Mouse (Mus musculus): ENCODE results near the gene Gas8. TPM values are rescaled to one million over a fixed set of nuclear protein-coding genes. Genes with fewer than 3 reads are reported as not detected.
"Not testable (repeated sequence)": the region's sequence is repeated elsewhere in the genome, so short reads cannot be mapped to it uniquely, and the experiment has no call there.

The Gas8 gene
- 1 to 10 TPM; 6.7 to 7.0 TPM for total RNA-seq (2021)

DNA sequence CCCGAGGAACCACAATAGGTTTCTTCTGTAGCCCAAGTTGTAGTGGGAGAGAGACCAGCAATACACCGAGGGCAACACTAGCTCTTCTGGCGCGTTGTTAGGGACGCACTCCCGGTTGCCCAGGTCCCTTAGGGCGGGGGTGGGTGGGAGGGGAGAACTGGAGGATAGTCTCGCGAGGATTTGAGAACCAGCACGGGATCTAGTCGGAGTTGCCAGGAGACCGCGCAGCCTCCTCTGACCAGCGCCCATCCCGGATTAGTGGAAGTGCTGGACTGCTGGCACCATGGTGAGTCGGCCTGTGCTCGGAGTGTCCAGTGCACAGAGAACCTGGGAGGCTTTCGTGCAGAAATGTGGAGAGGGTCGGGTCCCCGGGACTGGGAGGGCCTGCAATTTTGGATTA is at the start of gene Gas8:
Gas8 (plus strand) TSS at position 168 of the 400 bp plus-strand sequence.
- DNase-seq, result peak; percentile 93

DNA sequence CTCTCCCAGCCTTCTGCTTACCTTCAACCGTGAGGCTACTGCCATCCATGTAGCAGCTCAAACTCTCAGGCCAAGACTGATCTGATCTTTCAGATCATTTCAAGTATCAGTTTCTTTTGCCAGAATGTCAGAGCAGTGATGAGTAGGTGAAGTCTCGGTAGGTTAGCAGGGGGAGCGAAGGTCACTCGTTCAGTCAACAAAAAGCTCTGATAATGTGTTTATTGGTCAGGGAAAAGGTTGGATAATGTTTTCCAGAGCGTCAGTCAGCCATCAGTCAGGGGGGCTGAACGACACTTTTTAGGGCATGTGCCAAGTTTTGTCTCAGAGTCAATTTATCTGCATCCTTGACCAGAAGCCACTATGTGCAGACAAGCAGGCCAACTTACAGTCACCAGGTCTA is 45.6 kb upstream of the Gas8 start:
- DNase-seq, result not testable (repeated sequence)

DNA sequence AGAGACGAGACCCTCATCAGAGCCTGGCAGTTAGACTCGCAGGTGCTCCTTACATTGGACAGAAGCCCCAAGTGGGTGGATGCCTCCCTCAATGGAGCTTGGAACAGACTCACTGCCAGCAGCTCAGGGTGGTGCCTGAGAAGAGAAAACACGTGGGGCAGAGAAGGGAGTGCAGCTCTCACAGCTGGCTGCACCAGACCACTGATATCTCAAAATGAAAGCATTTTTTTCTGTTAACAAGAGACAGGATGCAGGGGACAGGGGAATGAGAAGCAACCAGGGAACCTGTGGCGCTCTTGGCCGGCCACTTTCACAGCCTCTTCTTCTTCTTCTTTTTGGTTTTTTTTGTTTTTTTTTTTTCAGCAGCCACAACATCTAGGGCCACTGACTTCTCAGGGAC is 44.1 kb upstream of the Gas8 start:
- DNase-seq, result not testable (repeated sequence)

DNA sequence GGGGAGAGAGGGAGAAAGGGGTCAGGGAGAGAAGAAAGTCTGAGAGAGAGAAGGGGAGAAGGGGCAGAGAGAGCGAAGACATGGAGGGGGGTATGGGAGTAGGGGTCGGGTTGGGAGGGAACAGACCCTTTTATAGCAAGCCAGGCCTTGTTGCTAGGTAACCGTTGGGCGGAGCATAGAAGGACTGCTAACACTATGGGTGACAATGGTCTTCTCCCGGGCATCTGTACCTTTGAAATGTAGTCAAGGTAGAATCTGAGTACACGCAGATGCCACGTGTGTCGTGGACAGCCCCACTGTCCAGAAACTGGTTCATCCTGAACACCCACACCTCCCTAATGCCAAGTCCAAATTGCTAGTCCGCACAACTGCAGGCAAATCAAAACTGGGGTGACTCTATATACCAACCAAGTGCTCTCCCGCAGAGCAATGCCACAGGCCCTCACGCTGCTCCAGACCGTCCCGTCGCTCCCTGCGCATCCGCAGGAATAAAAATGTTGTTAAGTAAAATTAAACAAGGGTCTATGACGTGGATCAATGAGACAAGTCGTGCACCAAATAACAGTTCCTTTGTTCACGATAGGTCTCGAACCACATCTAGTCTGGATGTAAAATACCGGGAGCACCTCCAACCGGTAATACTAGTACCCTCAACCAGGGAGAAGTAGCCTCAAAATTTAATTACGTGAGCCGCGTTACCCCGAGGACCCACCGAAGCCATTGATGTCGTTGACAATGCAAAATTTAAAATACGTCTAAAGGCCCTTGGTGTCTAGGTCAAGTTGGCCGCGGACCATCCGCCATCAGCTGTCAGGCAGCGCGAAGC is 41.5 kb upstream of the Gas8 start:
- DNase-seq, result peak; percentile 9

DNA sequence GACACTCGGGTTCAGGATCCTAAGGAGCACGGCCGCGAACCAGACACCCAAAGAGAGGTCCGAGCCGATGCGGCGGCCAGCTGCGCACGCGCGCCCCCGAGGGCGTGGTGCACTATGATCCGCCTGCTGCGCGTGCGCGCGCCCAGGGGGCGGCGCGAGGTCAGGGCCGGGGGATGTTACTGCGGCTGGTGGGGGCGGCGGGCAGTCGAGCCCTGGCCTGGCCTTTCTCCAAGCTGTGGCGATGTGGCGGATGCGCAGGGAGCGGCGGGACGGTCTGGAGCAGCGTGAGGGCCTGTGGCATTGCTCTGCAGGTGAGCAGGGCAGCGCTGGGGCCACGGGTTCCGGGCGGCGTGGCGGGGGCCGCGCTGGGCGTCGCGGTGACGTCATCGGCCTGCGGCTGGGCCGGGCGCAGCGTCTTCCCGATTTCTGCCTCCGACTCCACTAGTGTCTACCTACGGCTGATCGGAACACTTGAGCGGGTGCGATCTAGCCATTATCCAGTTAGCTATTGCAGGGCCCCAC is 40.8 kb upstream of the Gas8 start, which contains the start of gene Afg3l1:
Afg3l1 (plus strand) TSS at position 167 of the 522 bp plus-strand sequence.
- peak; percentile 94 for DNase-seq

DNA sequence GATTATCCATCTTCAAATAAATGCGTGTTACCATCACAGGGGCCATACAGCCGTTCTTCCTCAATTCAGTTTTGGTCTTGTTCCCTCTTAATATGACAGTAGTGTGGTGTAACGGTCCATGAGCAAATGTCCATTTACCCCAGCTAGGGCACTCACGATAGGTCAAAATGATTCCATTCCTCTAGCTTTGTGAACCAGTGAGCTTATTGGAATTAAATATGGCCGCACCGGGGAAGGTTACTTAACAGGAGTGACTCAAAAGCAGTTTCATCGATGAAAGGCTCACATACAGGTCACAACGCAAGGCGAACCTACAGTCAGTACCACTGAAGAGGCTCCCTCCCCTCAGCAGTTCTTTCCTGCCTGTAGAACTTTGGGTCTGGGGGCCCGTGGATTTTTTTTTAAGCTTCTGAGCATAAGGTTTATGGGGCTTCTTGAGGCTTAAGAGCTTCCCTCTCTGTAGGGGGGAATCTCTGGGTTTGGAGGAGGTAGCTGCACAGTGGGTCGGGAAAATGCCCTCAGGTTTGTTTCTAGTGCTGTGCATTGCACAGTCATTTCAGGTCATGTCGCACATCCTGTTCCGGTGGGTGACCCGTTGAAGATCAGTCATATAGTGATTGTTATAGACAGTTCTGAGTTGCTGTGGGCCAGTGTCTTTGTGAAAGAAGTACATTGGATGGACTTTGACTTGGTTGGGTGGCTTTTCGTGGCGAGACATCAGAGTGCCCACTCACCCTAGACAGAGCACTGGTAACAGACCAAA is 40.0 kb upstream of the Gas8 start:
- no peak for DNase-seq

DNA sequence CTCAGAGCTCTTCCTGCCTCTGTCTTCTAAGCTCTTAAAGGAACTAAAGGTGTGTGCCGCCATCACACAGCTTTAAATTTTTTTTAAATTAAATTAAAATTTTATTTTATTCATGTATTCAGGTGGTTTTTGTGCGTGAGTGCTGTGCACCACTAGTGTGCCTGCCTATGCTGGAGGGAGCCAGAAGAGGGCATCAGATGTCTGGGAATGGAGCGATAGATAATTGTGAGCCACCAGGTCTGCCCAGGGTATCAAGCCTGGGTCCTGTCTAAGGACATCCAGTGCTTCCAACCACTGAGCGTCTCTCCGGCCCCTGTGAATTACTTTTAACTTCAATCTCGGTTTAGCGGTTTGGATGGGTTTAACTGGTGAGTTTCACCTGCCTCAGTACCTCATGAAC is 36.0 kb upstream of the Gas8 start:
- no peak for DNase-seq

DNA sequence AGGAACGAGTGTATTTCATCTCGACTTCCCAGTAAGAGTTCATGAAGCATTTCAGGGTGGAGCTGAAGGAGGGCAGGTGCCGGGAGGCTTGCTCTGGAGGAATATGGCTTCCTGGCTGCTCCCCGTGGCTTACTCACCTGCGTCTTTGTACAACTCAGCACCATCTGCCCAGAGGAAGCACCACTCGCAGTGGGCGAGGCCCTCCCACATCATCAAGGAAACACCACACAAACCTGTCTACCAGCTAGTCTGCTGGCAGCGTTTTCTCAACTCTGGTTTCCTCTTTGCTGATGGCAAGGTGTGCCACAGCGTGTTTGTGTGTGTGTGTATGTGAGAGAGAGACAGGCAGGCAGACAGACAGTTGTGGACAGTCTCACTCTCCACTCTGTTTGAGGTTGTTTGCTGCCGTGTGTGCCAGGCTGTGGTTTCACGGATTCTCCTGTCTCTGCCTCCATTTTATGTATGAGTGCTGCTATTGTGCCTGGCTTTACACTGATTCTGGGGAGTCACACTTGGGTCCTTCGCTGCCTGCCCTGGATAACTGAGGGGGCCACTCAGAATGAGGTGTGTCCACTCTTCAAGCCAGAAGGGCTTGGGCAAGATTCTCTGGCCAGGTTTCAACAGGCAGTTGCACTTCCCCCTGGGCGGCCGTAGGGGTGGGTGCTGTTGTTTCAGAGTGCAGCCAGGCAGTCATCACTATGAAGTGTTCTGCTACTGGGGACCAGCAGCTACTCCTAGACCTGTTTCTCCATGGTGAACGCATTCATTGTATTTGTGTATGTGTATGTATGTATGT is 27.2 kb upstream of the Gas8 start:
- DNase-seq, result no peak

DNA sequence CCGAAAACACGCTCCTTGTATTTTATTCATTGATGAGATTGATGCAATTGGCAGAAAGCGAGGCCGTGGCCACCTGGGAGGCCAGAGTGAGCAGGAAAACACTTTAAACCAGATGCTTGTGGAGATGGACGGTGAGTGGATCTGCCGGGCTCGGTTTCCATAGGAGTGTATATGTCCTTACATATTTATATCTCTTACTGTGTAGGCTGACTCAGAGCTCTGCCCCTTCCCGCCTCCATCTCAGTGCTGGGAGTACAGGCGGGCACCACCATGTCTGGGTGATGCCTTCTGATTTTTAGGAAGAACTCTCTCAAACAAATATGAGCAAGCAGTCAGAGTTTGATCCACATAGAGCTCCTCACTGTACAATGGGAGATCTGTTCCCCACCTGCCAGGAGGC is 25.7 kb upstream of the Gas8 start:
- DNase-seq, result no peak

DNA sequence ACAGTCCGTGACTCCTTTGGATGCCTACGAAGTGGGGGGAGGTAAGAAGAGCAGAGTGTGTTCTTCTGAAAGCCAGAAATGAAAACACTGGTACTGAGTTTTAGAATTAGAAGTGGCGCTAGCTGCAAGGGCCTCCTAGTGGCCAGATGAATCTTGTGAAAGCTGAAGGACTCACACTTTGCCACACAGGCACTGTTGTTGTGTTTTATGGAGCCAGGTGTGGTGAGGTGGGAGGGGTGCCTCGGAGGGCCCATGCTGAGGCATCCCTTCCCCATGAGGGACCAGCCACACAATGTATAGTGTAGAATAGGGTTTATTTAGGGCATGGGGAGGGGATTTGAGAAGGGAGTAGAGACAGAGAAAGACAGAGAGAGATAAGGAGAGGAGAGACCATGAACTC is 20.9 kb upstream of the Gas8 start:
- DNase-seq, result no peak

DNA sequence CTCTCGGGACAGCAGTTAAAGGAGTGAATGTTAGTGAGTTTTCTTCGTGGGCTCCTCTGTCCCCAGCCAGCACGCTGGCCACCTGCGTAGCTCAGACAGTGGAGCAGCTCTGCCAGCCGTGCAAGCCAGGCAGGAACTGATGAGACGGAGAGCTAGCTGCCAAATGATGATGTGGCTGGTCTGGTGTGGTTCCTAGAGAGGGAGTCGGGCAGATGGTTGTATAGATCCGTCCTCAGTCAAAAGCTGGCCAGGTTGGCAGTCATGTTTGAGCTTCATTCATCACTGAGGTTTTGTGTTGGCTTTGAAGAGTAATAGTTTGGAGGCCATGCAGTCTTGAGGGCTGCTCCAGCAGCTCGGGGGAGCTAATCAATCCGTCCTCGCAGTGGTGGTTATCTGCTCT is 19.7 kb upstream of the Gas8 start:
- DNase-seq, result no peak

DNA sequence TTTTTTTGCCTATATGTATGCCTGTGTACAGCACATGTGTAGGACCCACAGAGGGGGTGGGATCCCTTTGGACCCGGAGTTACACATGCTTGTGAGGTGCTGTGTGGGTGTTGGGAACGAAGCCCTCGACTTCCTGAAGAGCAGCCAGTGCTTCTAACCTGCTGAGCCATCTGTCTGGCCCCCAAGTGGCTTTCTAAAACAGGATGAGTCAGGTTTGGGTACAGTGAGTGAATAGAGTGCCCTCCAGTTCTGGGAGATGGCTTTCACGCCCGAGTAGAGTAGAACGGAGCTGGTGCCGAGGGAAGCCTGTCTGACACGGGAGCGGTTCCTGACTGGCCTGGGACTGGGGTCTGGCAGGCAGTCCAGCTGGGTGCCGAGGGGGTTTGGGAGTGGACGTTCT is 19.1 kb upstream of the Gas8 start:
- DNase-seq, result no peak

DNA sequence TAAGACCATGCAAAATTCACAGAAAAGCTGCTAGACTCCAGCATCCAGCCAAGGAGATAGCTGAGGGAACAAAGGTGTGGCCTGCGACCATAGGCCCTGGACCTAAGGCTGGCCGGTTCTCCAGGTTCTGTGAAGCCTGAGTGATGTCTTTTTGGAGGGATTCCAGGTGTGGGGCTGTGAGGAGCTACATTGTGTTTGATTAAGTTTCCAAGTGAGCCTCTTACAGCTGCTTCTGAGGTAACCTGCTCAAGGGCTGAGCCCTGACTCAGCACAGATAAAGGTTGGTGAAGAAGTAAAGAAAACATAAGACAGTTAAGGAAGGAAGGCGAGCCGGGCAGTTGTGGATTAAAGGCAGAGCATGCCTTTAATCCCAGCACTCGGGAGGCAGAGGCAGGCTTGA is 16.4 kb upstream of the Gas8 start:
- no peak for DNase-seq

DNA sequence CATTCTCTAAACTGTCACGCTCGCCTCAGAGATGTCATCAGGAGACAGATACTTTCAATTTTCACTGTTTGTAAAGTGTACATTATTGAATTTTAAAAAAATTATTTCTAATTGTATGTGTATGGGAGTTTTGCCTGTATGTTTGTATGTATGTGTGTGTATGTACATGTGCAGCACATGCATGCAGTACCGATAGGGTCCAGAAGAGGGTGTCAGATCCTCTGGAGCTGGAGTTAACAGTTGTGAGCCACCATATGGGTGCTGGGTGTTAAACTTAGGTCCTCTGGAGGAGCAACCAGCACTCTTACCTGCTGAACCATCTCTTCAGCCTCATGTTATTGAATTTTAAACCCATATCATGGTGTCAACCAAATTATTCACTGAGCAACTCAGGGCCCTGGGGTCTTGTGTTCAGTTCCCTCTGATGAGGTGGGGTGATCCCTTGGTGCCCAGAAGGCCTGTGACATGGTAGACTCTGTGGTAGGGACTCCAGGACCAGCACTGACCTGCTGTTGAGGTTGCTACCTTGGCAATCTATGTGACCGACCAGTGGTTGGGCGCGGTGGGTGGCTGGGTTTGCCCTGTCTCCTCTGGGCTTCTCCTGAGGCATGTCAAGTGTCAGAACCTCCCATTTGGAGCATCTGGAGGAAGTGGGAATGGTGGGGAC is 14.7 kb upstream of the Gas8 start:
- DNase-seq, result no peak

DNA sequence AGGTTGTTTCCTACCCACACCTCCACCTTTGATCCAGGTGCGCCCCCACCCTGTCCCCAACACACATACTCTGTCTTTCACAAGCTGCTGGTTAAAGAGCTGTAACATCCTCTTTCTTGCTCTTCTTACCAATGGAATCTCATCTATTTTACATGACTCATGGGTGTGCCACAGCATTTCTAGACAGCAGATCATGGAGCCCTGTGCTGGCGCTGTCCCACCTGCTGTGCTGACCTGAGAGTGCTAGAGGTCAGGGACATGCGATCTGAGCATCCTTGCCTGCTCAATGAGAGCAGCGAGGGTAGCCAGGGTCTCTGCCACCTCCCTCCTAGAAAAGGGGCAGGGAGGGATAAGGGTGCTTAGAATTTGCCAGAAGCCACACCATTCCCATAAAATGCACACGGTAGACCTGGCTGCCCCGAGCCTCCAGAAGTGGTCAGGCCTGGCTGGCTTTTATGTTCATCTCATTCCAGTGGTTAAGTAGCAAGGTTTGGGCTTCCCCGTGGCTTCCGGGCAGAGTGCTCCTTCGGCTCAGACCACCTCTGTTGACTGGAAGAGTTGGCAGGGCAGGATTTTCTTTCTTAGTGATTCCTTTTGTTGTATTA is 13.9 kb upstream of the Gas8 start:
- DNase-seq, result no peak

DNA sequence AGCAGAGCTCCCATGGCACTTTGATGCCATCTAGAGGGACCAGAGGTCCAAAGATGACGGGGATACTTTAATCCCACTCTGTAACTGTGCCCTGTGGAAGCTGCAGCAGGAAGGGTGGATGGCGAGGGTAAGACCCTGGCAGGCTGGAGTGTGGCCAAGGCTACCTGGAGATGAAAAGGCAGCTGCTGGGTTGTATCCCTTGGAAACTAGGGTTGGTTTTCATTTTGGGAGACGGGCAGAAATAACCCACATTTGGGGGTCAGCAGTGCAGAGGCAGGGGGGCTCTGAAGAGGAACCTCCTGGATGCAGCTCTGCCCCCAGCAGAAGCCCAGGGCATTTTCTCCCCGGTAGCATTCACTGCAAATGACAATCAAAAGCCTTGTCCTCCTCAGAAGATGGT is 13.4 kb upstream of the Gas8 start:
- no peak for DNase-seq

DNA sequence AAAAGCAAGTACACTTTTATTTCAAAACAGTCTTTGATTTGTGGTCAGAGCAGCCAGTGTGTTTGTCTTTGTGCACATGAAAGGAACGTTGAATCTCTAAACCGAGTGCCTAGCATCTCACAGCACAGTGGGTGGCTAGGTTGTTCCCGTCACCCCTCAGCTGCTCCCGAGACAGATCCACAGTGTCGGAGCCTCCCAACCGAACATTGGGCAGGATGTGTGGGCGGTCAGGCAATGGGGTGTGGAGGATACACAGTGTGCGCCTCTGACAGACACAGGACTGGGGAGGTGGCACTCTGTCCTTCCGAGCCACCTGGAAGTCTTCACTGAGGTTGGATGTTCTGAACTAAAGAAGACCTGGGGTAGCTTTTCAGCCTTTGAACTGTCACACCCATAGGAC is 12.9 kb upstream of the Gas8 start:
- no peak for DNase-seq

DNA sequence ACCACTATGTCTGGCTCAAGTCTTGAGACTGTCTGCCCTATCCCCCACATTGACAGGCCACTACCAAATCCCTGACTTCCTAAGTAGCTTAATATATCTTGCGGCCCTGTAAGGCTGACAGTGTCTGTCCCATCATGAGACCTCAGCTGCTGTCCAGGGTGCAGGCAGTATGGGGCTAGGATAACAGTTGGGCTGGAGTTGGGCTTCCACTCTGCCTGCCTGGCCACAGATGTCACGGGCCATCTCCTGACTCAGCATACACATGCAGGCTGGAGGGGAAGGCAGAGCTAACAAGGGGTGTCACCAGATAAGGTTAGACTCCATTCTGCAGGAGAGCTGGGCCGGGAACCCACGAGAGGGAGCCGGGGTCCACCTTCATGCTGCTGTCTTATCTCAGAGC is 11.5 kb upstream of the Gas8 start:
- no peak for DNase-seq

DNA sequence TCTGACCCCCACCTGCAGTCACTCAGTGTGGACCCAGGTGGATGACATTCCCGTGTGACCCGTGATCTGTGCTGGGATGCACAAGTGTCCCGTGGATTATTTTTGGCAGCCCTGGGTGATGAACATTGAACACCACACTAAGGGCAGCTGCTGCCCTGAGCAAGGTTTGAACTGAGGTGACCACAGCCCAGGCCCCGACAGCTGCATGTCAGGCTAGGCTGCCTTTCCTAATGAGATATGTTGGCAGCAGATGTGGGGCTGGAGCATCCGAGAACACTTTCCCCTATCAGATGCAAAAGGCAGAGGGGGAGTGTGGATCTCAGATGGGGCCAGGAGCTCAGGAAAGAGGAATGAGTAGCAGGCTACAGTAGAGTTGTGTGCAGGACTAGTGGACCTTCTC is 7.8 kb upstream of the Gas8 start:
- no peak for DNase-seq

DNA sequence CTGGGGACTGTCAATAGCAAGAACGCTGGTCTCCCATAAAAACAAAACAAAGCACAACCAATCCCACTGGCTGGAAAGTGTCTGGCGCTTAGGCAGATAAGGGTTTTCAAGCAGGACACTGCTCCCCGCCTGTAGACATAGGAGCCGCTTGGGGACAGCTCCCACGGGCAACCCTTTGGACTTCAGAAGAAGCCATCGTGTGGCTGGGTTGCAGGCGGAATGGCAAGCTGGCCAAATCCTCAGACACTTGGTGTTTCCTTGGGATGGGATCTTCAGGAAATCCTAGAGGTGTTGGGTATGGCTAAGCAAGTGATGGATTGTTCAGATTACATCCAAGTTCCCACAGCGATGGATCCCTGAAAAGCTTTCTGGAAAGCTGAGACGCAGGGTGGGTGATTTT is 4.5 kb upstream of the Gas8 start:
- no peak for DNase-seq

DNA sequence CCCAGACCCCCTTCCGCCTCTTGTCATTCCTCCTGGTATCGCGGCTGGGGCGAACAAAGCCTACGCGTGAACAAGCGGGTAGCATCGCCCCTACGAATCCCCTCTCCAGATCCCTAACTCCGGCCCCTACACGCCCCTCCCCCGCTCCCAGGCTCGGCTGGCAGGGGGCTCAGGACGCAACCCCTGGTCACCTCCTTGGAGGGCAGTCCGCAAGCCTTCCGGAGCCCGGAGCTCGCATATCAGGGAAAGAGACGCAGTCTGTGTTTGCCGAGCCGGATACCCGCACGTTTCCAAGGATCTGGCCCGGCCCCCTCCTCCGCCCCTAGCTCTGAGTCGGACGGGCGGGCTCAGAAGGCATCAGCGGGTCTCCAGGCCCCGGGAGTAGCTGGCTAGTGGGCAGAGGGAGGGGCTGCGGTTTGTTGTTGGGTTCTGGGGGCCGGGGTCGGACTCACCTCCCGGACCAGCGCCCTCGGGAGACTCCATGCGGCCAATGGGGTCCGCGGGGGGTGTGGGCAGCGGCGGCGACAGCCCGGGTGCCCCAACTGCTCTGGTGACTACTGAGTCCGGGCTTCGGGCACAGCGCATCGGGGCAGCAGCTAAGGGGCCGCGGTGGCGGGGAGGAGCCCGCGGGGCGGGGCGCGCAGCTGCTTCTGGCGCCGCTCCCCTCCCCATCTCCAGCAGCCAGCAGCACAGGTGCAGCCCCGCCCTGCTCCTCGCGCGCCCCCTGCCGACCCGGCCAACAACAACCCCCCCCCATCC is 3.7 kb upstream of the Gas8 start, which contains the start of gene Dbndd1:
Dbndd1 (minus strand) TSS at position 683 of the 759 bp plus-strand sequence.
- DNase-seq, result peak; percentile 48
